Mouse (Mus musculus) liver, embryonic 14.5 days (tissue): Measurements from ENCODE around the gene Baiap2. TPM values are rescaled to one million over a fixed set of nuclear protein-coding genes. Genes with fewer than 3 reads are reported as not detected.

Experiments
- ATAC-seq: fragments of 200-750 bp; cut with Nextera tagmentation; 2 replicates; pipeline ENCODE4 v1.8.0; 2017; ENCODE audit warnings: moderate number of reproducible peaks, mild to moderate bottlenecking, moderate library complexity; ENCODE audit not compliant: insufficient read depth
- DNase-seq, 3 experiments: peaks; one replicate each; pipeline ENCODE4 v3.0.0-alpha.2; 2012 to 2013; ENCODE audit warnings: low read depth in 3 of 3, low spot score in 3 of 3
- H3K27ac ChIP-seq: fragments of 300-500 bp; sonication (generic); 2 replicates; pipeline ENCODE4 v1.5.1; 2014; ENCODE audit warnings: moderate library complexity, mild to moderate bottlenecking, control low read depth, inconsistent platforms
- H3K27me3 ChIP-seq: fragments of 300-500 bp; sonication (generic); 2 replicates; pipeline ENCODE4 v1.6.1; 2014; ENCODE audit warnings: mild to moderate bottlenecking, low read length, moderate library complexity; ENCODE audit not compliant: control insufficient read depth, insufficient read depth
- H3K36me3 ChIP-seq: fragments of 300-500 bp; sonication (generic); replicated peaks from 2 replicates; pipeline ENCODE4 v1.6.1; 2014; ENCODE audit warnings: low read depth; ENCODE audit not compliant: control insufficient read depth, insufficient read depth
- H3K4me1 ChIP-seq, 2 experiments: fragments of 200-500 bp in 1 of 2; fragments of 300-500 bp in 1 of 2; sonication (generic) in 1 of 2; replicated peaks; 2 replicates each; pipeline ENCODE4 v1.6.1; 2012 to 2014; ENCODE audit warnings: antibody characterized with exemption in 1 of 2, inconsistent platforms in 1 of 2, low read length in 1 of 2; ENCODE audit not compliant: control insufficient read depth in 2 of 2, insufficient read depth in 2 of 2
- H3K4me2 ChIP-seq: fragments of 300-500 bp; sonication (generic); 2 replicates; pipeline ENCODE4 v1.6.1; 2014; ENCODE audit warnings: low read depth, mild to moderate bottlenecking, control low read depth, moderate library complexity
- H3K4me3 ChIP-seq, 2 experiments: fragments of 200-500 bp in 1 of 2; fragments of 300-500 bp in 1 of 2; sonication (generic) in 1 of 2; 2 replicates each; pipeline ENCODE4 v1.5.1; 2012 to 2014; ENCODE audit warnings: low read depth in 2 of 2, low read length in 2 of 2, mild to moderate bottlenecking in 2 of 2, control low read depth in 1 of 2, inconsistent platforms in 1 of 2, moderate library complexity in 1 of 2; ENCODE audit not compliant: insufficient read depth in 1 of 2
- H3K9ac ChIP-seq: fragments of 300-500 bp; sonication (generic); replicated peaks from 2 replicates; pipeline ENCODE4 v1.6.1; 2014; ENCODE audit warnings: mild to moderate bottlenecking, control low read depth, moderate library complexity
- H3K9me3 ChIP-seq: fragments of 300-500 bp; sonication (generic); 2 replicates; pipeline ENCODE4 v1.6.1; 2016; ENCODE audit warnings: low read length, mixed read lengths; ENCODE audit not compliant: control insufficient read depth
- CTCF ChIP-seq: IDR thresholded peaks from 2 replicates; pipeline ENCODE4 v1.5.1; 2016; ENCODE audit warnings: antibody characterized with exemption, low read depth, control low read depth
- EP300 ChIP-seq: IDR thresholded peaks from 2 replicates; pipeline ENCODE4 v1.6.1; 2016; ENCODE audit warnings: antibody characterized with exemption, low read depth
- WGBS: fragments of 180-500 bp; shearing (Covaris S2); extraction: QIAGEN DNeasy Blood & Tissue Kit; methylation state at CpG from one replicate; pipeline ENCODE4 v1.1.7; 2014; ENCODE audit not compliant: insufficient replicate concordance; 5-methylcytosine and 5-hydroxymethylcytosine counted together
- polyA plus RNA-seq, 2 experiments: library from polyadenylated mRNA; depleted of rRNA in 1 of 2; stranded (reverse) in 1 of 2; unstranded in 1 of 2; fragments of >200 nt; fragmentation: Nextera tagmentation in 1 of 2; extraction: Ambion mirVana in 1 of 2; gene quantifications; 2 replicates each; pipeline versions ENCODE4 v1.2.1 to v1.2.3; 2012 to 2014

Baiap2 gene
- polyA plus RNA-seq, 2 experiments, result 4.2 to 5.6 TPM

- ATAC-seq, result no peak
- Histone ChIP-seq H3K27me3 (peaks cover 33% of the 10 kb centered on the region), H3K27ac (no peak overlapping the region), H3K4me3 (no peak overlapping the region), H3K4me1 (no peaks in the 10 kb centered on the region), H3K4me2 (no peak overlapping the region), H3K36me3 (no peaks in the 10 kb centered on the region), H3K9ac (no peak overlapping the region), H3K9me3 (no peaks in the 10 kb centered on the region)
- no peak for TF ChIP-seq EP300
- no peak for TF ChIP-seq CTCF
- 56% methylated on average over 4 of the region's 4 CpGs for WGBS
- DNase-seq, result no peak
Measured at GRCm38 (mm10) chr11:120045341-120045740, 102.8 kb downstream of the Baiap2 start.

GRCm38 (mm10) chr11:120045839-120046552 is 103.4 kb downstream of the Baiap2 start:
- Histone ChIP-seq H3K9me3 (no peaks in the 10 kb centered on the region), H3K9ac (no peak overlapping the region), H3K27ac (no peak overlapping the region), H3K4me3 (no peak overlapping the region), H3K36me3 (no peaks in the 10 kb centered on the region), H3K4me2 (no peak overlapping the region), H3K4me1 (no peaks in the 10 kb centered on the region), H3K27me3 (peaks cover 33% of the 10 kb centered on the region)
- 52% methylated on average over 11 of the region's 11 CpGs for WGBS
- TF ChIP-seq CTCF (no peak), EP300 (no peak)
- no peak for ATAC-seq
- DNase-seq, result no peak

GRCm38 (mm10) chr11:120046553-120047191 is 104.1 kb downstream of the Baiap2 start, which contains the start of gene Aatk:
Gene Aatk, minus strand, starts transcription at chr11:120047167.
- peak within 1 kb of the TSS in 1 of 2 experiments; percentile 42; a peak in 3 of 4 replicates for H3K4me3 ChIP-seq
- H3K27ac ChIP-seq, result no peak within 1 kb of the TSS
- 2% methylated on average over 57 of the region's 63 CpGs for WGBS
- DNase-seq (no peak), ATAC-seq (no peak)
- no peak within 1 kb of the TSS for H3K9ac ChIP-seq
- H3K36me3 ChIP-seq, result no peaks in the 10 kb centered on the region
- H3K27me3 ChIP-seq, result peaks cover 33% of the 10 kb centered on the region
- TF ChIP-seq EP300, result no peak
- no peak for TF ChIP-seq CTCF
- H3K4me2 ChIP-seq, result peak within 1 kb of the TSS; percentile 48
- no peaks in the 10 kb centered on the region for H3K9me3 ChIP-seq
- H3K4me1 ChIP-seq, result no peaks in the 10 kb centered on the region

GRCm38 (mm10) chr11:120047531-120048251 is 105.1 kb downstream of the Baiap2 start:
- no peak for ATAC-seq

GRCm38 (mm10) chr11:120048252-120048556 is 105.6 kb downstream of the Baiap2 start:
- no peak overlapping the region for H3K4me2 ChIP-seq
- DNase-seq (no peak), ATAC-seq (no peak)

More at GRCm38 (mm10) chr11:120047531-120048251, 105.1 kb downstream of the Baiap2 start:
- TF ChIP-seq EP300 (no peak), CTCF (no peak)
- Histone ChIP-seq H3K27me3 (peaks cover 33% of the 10 kb centered on the region), H3K4me1 (no peaks in the 10 kb centered on the region), H3K9me3 (no peaks in the 10 kb centered on the region), H3K9ac (no peak overlapping the region), H3K36me3 (no peaks in the 10 kb centered on the region), H3K4me3 (no peak overlapping the region), H3K4me2 (no peak overlapping the region), H3K27ac (no peak overlapping the region)
- no peak for DNase-seq
- WGBS, result 17% methylated on average over 23 of the region's 23 CpGs

More at GRCm38 (mm10) chr11:120048252-120048556, 105.6 kb downstream of the Baiap2 start:
- 6% methylated on average over 23 of the region's 23 CpGs for WGBS
- Histone ChIP-seq H3K27me3 (peaks cover 33% of the 10 kb centered on the region), H3K4me1 (no peaks in the 10 kb centered on the region), H3K9me3 (no peaks in the 10 kb centered on the region), H3K4me3 (no peak overlapping the region), H3K27ac (no peak overlapping the region), H3K9ac (no peak overlapping the region), H3K36me3 (no peaks in the 10 kb centered on the region)
- 0 out of 2 replicates have a peak, but pooled peaks have one; percentile 7 for TF ChIP-seq CTCF
- TF ChIP-seq EP300, result no peak
